Comparison of ENCODE assay signal across 24 mouse cellular contexts in the genomic region with DNA sequence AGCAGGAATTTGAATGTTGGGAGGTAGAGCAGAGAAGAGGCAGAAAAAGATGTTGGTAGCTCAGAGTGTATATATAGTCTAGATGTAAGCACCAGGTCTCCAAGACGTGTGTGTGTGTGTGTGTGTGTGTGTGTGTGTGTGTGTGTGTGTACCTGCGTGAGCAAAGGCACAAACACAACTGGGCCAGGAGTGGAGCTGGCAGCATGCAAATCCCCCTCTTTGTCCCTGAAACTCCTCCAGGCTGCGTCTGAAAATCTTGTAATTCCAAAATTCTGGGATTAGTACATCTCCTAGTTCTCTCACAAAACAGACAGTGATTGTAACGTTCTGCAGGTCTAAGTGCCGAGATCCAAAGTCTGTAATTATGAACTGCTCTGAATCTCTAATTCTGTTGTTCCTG.
"Had no signal": no experiment of that assay in that cellular context is flagged by ENCODE, and none has a peak within 500 bp of the region (broad histone marks: within the 10 kb centered on the region; RNA-seq: fewer than 3 reads in every experiment).

No protein-coding gene starts in this region.

- H3K9me3 ChIP-seq: heart, embryonic 13.5 days; heart, embryonic 15.5 days; hindbrain, embryonic 13.5 days; hindbrain, embryonic 15.5 days; limb, embryonic 13.5 days; limb, embryonic 15.5 days; liver, embryonic 12.5 days had no signal

- ATAC-seq: forebrain, postnatal 0 days; hindbrain, postnatal 0 days; intestine, embryonic 16.5 days; liver, embryonic 12.5 days had no signal

- H3K4me3 ChIP-seq: heart, embryonic 13.5 days; heart, embryonic 15.5 days; hindbrain, embryonic 13.5 days; hindbrain, embryonic 15.5 days; limb, embryonic 13.5 days; limb, embryonic 15.5 days; liver, embryonic 12.5 days had no signal

- H3K4me2 ChIP-seq: heart, embryonic 11.5 days; heart, embryonic 13.5 days; heart, embryonic 15.5 days; hindbrain, embryonic 13.5 days; hindbrain, embryonic 15.5 days; limb, embryonic 13.5 days; limb, embryonic 15.5 days; liver, embryonic 12.5 days had no signal

- H3K4me1 ChIP-seq: liver, embryonic 12.5 days had no signal

- DNase-seq: forebrain, postnatal 0 days; gastrocnemius, postnatal 14 days; gastrocnemius, postnatal 36 days; heart, adult 18-20 months; heart, postnatal 14 days; heart, postnatal 36 days; kidney, adult 11 months; kidney, adult 2 months; kidney, postnatal 10 days; kidney, postnatal 36 days; layer of hippocampus, adult 9-11 months; layer of hippocampus, postnatal 36 days; left cerebral cortex, postnatal 4 days had no signal

- H3K27ac ChIP-seq: heart, embryonic 13.5 days; heart, embryonic 15.5 days; hindbrain, embryonic 13.5 days; hindbrain, embryonic 15.5 days; hindbrain, postnatal 0 days; limb, embryonic 13.5 days; limb, embryonic 15.5 days; liver, embryonic 12.5 days; liver, embryonic 14.5 days had no signal

- H3K9ac ChIP-seq: forebrain, postnatal 0 days; heart, embryonic 13.5 days; heart, embryonic 15.5 days; hindbrain, embryonic 13.5 days; hindbrain, embryonic 15.5 days; limb, embryonic 13.5 days; limb, embryonic 15.5 days; liver, embryonic 12.5 days; liver, embryonic 14.5 days had no signal

- H3K36me3 ChIP-seq: heart, embryonic 13.5 days; heart, embryonic 15.5 days; hindbrain, embryonic 13.5 days; hindbrain, embryonic 15.5 days; limb, embryonic 13.5 days; limb, embryonic 15.5 days; liver, embryonic 12.5 days had no signal
